Mouse (Mus musculus) olfactory bulb, adult 2 months (tissue): Measurements from ENCODE around the gene Prss23.

Experiments
- CTCF ChIP-seq: fragments of 200-500 bp; IDR thresholded peaks from 2 replicates; pipeline ENCODE4 v1.5.1; 2012; ENCODE audit warnings: low read depth, mild to moderate bottlenecking, low read length, moderate library complexity; ENCODE audit not compliant: insufficient read depth
- POLR2A ChIP-seq: fragments of 200-500 bp; IDR thresholded peaks from 2 replicates; pipeline ENCODE4 v1.6.1; 2012; ENCODE audit warnings: mild to moderate bottlenecking, low read depth, low read length, moderate library complexity; ENCODE audit not compliant: insufficient read depth

- TF ChIP-seq POLR2A (no peak), CTCF (no peak)
These were observed 63.0 kb downstream of the Prss23 start for GRCm38 (mm10) chr7:89463775-89464592.
